Mouse (Mus musculus) c-Kit-negative CD71-positive TER-119-positive erythroid progenitor cells, embryonic 14.5 days (primary cell): Measurements from ENCODE around the gene Elmsan1.
A peak's percentile ranks its signal among the peaks of the same experiment; 100 is the strongest.

Experiments
- DNase-seq: peaks from one replicate; pipeline ENCODE4 v3.0.0-alpha.2; 2013; ENCODE audit warnings: low read depth, low spot score

The Elmsan1 gene

DNA sequence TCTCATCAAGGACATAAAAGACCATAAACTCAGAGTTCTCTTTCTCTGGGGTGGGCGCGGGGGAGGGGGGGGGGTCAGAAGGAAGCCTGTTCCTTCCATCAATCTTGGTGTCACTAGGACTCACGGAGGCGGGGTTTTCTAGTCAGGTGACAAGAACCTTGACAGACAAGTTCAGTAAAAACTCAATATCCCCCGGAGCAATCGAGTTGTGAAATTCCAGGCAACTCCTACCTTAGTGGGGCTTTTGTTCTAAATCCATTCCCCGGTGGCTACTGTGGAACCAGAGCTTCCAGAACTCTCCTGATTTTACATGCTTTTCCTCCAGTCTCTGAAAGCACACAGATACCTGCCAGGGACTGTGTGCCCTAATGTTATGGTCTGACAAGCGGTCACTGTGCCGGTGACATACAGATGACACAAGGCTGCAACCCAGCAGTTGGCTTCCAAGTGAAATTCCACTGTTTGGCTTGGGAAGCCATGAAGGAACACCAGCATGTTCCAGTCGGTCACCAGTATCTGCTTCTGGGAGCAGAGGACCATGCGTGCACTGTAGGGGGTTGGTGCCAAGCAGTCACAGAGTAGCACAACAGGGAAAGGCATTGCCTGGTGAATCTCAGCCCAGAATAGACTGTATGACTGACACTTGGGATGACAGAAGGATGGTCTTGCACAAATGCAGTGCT, 2.8 kb downstream of the Elmsan1 start:
- no peak for DNase-seq

DNA sequence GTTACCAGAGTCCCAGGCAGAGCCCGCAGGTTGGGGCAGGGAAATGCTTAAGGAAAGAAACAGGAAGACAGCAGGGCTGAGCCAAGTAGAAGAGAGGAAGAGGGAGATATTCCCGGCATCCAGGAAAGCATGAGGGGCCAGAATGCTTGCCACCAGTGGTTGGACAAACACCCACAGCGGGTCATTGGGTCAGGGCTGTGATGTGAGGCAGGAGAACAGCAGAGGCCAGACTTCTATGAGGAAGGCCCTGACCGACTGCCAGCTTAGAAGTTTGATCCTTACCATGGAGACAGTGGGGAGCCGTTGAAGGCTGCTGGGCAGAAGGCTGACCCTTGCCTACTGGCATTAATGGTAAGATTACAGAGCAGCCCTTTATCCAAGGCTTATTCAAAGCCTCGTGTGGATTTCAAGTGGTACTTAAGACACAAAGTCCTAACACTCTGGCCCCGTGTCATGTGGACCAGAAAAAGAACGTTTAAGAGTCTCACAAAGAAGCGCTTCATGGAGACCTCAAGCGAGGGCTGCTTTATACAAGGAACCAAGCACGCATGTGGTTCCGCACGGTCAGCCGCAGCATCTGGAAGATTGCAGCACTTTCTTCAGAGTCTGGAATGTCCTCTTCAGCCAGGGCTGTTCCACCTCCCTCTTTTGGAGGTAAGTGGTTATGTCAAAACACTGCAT, 4.0 kb downstream of the Elmsan1 start:
- DNase-seq, result no peak

DNA sequence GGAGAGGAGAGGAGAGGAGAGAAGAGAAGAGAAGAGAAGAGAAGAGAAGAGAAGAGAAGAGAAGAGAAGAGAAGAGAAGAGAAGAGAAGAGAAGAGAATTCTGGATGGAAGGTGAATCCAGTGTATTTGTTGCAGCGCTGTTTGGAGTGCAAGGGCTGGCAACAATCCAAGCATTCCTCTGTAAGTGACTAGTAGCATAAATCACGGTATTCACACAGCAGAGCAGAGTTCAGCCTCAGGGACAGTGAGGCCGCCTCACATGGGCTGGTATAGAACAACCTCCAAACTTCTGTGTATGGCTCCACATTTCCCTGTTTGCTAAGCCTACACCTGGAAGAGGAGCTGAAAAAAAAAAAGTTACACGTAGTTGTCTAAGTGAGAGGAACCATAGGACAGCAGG, 6.4 kb downstream of the Elmsan1 start:
- DNase-seq, result no peak

DNA sequence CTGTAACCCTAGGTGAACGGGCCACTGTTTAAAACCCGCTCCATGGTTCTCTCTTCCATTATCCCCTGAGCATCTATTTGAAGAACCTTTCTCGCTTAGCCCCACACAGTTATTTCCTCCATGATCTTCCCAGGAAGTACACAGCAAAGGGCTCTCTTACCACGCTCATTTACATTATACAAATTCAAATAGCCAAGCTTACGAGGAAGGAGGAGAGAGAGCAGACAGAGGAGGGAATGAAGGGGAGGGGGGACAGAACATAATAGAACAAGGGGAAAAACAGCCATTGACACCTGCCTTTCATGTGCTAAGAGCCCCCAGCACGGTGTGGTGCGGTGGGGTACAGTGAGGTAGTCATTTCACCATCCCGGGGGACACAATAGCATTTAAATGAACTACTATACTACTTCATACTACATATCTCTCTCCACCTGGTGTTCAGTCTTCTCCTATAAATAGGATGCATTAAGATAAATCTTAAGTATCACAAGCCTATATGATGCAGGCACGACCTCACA, 7.6 kb downstream of the Elmsan1 start:
- no peak for DNase-seq

DNA sequence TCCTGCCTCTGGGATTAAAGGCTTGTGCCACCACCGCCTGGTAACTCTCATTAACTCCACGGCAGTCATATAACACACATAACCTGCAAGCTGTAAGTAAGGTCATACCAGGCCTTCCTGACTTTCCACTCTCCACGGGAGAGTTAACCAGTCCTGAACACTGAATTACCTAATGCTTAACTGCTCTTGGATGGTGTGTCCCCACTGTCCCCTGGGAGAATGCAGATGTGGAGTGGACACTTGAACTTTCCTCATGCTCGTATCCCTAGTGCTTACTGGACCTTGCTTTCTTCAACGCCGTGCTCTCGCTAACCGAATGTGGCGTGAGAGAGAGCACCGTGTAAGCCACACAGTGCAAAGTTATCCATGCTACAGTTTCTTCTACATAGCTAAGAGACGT, 8.4 kb downstream of the Elmsan1 start:
- DNase-seq, result no peak

DNA sequence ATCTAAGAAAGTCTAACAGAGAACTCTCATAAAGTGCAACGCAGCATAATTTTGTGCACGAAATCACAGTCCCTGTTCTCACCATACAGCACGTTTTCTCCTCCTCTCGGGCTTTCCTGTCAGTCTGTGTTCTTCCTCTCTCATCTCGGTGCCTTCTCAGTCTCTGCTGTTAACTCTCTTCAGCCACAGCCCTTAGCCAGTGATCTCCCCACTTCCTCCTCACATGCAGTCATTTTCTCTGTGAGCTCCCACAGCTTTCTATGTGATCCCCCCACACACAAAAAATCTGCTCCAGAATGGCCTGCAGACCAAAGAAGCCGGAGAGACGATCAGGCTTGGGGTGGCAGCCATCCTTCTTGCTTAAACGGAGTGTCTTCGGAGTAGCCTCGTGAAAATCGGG, 9.6 kb downstream of the Elmsan1 start:
- DNase-seq, result no peak

DNA sequence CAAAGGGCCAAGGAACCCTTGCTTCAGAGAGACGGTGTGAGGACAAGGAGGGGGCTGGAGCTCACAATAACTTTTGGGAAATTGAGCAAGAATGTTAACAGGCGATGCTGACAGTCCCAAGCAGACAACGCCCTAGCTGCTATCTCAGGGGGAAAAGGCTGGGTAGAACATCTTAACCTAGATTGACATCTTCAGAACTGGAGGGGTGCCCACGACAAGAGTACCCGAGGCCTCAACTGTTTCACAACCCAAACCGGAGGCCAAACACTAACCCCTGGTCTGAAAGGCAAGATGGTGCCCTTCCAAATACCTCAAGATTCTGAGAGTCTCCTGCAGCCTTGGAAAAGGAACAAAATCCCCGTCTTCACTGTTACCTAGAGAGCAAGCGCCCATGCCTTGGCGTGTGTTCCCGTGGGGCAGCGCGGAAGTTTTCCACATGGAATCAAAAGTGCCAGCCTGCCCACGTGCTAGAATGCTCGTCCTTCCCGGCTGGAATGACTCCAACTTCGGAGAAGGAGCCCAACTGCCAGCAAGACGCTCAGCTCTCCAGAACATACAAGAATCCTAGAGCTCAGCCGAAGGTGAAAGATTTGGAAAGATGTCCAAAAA, 11.4 kb downstream of the Elmsan1 start:
- no peak for DNase-seq

DNA sequence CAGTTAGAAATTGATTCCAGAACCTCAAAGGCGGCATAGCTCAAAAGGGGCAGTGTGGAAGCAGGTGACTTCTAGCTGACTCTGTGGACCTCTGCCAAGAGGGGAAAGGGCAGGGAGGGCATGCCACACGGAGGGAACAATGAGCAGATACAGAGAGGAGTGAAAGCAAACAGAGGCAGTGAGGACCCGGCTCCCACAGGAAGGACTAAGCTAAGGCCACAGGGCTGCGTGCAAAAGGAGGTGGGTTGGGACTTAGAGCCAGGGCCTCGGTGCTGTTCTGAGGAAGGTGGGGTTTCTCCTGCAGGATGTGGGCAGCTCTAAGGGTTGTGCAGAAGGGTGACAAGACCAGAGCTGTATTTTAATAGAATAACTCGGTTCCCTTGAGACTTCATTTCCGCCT, 12.2 kb downstream of the Elmsan1 start:
- no peak for DNase-seq

DNA sequence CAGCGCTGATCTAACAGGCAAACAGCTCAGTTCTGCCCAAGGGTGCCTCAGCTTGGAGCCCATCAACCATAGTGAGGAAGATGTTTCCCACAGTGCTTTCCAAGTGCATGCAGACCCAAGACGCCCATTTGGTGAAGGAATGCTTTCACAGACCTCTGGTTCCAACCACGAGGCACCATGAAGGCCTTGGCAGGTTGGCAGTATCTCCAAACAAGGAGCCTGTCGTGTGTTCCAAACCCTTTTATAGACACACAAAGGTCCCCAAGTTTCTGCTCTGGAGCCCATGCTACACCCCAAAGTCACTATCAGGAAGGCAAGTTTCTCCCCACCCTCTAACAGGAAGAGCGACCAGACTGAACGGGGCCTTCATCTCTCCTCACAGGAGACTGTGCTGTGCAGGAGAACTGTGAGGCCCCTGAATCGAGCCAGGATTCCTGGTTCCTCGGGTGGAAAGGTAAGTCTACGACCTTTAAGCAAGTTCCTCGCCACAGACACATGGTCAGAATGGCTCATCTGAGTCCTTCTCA, 13.0 kb downstream of the Elmsan1 start:
- DNase-seq, result no peak

DNA sequence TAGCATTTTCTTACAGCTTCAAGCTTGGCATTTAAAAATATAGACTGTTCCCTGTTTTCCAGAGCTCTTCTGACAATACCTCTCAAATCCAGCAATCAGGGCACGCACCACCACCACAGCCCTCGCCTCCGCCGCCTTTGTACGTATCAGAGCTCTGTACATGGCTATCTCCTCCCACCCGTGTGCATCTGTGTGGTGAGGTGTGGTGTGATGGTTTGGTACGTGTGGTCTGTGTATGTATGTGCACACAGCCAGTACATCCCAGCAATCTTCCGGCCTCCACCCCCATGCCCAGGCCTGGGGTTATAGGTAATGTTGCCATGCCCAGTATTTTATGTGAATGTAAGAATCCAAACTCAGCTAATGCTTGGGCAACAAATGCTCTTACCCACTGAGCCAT, 14.0 kb downstream of the Elmsan1 start:
- DNase-seq, result peak; percentile 71

DNA sequence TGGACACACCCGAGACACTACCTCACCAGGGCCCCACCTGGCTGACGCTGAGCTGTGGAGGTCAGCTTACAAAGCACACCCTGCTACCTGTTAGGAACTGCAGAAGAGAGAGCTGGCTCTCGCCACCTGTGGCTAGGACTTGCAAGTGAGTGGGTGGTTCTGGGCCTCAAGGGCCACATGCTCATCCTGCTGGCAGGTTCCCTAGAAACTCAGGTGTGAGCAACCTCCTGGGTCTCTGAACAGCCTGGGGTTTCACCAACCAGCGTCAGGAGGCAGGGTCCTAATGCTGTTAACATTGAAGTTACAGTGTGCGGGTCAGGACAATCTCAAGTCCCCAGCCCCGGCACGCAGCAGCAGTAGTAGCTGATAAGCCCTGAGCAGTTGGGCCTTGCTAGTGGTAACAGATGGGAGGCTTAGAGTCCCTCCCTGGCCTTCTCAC, 14.9 kb downstream of the Elmsan1 start:
- peak; percentile 80 for DNase-seq

DNA sequence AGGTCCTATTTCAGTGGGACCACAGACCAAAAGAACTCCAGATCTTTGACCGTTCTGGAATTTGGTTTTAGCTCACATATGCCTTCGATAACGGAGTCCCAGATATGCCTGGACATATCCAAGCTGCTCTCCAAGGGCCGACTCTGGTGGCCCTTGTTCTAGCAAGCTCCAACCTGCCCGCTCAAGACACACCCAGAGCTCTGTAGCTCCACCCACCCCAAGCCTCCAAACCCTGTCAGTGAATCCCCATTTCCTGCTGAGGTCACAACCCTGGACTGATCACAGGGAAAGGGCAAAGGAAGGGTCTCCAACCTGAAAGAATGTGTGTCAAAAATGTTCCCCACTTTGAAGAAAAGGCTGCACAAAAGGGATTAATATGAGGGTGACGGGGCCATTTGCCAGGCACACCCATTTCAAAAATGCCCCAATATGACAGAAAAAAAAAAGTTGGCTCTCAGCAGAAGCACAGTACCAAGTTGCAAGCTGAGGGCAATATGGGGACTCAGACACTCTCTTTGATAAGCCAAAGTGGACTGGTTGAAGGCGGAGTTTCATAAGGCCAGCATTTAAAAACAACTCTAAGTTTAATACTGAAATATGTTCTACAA, 15.4 kb downstream of the Elmsan1 start:
- peak; percentile 76 for DNase-seq

DNA sequence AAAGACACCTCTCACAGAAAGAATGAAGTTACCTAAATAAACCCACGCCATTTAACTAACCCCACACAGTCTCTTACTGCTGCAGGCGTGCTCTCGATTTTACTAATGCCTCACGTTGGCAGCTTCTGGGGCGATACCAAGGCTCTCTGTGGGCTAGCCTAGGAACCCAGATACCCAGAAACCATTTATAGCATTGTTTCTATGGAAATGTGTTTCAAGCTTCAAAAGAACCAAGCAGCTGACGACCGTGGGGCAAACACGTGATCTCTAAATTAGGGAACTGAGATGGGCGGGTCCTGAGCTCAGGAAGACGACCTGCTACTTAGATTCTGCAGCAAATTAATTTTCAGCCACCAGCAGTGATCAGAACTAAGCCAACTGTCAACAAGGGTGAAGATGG, 16.1 kb downstream of the Elmsan1 start:
- DNase-seq, result no peak

DNA sequence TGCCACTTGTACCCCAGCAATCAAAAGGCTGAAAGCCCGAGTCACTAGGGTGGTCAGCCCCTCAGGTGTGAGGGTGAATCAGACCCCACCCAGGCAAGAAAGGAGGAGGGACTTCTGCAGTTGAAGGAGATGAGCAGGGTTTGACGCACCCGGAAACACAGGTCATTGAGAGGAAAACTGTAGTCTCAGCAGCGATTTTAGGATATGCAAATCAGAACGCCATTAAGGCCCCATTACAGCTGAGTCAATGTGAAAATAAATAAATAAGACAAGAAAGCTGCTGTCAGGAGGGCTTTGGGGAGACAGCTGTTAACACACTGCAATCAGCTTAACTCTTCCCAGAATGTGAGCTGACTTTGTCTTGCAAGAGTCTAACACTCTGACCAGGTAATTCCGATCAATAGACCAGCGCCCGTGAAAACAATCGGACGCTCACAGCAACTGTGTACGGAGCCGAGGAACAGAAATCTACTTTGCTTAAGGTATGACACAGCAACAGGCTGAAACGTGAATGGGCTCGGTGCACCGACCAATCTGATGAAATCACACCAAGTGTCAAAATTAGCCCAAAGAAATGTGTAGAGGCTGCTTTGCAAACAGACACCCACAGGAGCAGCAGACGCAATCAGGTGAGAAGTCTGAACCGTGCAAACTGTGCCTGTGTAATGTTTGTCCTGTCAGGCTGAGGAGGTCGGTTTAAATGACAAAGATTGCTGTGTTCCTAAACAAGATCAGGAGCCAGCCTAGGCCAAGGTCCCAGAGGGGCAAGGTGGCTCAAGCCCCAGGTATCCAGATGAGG, 16.8 kb downstream of the Elmsan1 start:
- DNase-seq, result no peak

DNA sequence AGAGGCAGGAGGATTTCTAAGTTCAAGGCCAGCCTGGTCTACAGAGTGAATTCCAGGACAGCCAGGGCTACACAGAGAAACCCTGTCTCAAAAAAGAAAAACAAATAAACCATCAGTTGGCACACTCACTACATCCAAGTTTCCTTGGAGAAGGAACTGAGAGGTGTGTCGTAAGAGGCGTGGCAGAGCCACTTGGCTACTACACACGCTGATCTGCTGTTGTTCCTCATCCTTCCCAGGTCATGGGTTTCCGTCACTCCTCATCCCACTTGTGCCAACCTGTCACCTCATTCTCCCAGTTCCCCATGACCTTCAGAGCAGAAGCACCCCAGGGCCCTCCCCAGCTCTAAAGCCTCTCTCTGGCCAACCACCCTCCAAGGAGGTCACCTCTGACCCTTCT, 17.5 kb downstream of the Elmsan1 start:
- DNase-seq, result no peak

DNA sequence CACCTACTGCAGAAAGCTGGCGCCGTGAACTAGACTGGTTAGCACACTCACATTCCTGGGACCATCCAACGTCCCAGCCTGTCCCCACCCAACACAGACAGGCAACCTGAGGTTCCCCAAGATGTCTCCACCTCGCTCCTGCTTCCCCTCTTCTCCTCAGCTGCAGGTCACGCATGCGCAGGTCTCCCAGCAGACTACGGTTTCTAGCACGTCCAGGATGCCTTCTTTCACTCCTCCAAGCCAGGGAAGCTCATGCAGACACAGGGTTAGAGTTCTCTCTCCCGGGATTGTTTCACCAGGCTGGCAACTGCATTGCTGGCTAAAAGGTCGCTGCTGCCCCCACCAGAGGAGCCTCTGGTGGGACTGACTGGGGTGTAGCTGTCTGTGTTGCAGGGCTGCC, 19.8 kb downstream of the Elmsan1 start:
- no peak for DNase-seq

DNA sequence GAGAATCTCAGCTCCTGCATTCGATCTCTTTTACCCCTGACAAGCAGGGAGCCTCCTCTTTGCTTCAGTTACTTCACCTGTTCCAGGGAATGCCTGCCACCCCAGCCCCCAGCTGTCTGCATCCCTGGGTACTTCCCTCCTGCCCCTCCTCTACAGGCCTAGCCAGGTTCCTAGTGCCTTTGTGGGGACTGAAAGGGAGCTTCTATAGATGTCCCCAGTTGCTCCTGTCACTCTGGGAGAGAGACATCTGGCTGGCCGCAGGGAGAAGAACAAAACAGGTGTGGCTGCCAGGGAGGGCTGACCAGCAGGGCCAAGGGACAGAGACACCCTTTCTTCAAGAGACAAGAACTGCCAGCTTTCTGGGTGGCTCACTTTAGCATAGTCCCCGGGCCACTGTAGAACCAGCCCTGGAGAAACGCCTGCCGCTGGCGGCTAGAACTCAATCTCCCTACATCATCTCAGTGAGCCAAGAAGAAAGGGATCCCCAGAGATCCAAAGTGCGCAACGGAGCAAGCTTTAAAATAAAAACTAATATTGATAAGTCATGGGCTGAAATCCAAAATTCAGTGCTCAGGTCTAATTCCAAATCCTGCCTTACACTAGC, 20.5 kb downstream of the Elmsan1 start:
- no peak for DNase-seq

DNA sequence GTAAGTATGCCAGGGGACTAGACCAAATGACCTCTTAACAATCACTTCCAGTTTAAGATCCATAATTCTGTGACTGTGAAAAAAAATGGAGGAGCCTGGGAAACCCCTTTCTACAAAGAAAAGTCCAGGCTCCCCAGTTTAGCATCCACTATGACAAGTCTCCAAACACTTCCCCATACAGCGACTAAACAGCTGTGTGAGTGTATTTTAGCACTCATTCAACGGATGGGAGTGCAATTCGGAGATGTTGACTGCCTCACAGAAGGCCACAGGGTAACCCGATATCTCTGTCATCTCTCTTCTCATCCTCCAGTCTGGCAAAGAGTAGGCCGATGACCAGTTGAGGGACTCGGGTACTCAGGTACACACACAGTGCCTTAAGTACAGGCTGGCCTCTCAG, 23.5 kb downstream of the Elmsan1 start:
- no peak for DNase-seq

DNA sequence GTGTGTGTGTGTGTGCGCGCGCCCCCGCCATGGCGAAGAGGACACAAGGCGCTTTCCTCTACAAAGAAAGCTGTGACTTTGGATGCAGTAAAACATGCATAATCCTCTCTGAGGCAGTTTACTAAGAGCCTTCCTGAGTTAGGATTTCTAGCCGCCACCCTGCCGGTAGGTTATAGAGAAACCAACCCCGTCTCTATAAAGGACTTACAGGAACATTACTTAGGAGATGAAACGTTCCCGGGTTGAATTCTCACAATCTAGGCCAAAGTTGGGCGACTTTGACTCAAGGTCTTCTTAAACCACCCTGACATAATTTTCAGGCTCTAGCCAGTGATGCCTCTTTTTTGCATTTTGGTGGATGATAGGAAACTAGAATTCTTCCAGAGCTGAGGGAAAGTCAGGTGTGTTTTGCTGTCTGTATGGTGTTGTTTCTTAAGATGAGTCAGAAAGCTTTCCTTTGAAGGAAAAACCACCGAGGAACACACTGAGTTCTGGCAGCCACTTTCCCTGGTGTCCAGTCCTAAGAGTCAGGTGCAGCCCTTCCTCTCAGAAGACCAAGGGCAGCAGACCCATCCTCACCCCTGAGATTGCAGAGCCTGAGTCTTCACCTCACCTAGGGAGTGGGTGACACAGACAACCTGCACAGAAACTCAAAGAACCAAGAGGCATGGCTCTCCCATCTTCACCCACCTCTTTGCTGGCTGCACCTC, 24.1 kb downstream of the Elmsan1 start:
- no peak for DNase-seq

DNA sequence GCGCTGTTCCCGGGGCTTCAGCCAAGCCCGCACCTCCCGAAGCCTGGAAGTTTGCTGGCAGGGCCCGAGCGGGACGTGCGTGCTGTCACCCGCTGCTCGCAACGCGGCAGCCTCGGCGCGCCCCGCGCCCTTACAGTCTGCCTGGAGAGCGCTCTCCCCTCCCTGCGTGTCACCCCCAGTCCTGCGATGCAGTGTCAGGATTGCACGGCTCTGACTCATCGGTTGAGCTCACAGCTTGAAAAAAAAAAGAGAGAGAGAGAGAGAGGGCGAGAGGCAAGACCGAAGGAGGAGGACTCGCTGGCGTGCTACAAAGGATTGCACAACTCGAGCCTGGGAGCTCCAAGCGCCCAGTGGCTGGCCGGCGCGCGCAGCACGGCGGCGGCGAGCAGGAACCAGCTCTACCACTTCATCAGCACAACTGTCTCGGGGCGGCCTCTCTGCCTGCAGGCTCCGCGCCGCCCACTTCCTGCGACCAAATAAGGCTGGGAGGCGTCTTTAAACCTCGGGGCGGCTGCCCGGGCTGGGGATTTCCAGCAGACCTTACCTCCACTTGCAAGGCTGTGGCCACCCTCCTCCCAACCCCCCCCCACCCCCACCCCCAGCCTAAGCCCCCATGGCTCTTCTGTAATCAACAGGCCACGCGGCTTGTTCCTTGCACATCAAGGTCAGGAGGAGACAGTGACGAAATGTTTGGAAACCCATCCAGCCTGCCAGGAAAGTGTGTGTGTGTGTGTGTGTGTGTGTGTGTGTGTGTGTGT, 24.9 kb downstream of the Elmsan1 start:
- DNase-seq, result peak; percentile 75
